Mouse (Mus musculus) stomach, embryonic 14.5 days (tissue): ENCODE data around the gene Sh3d21. TPM values are rescaled to one million over a fixed set of nuclear protein-coding genes. Genes with fewer than 3 reads are reported as not detected.

Experiments used
- ATAC-seq: fragments of 200-750 bp; cut with Nextera tagmentation; 2 replicates; pipeline ENCODE4 v1.8.0; 2017; ENCODE audit warnings: low read depth, moderate TSS enrichment; ENCODE audit not compliant: insufficient number of reproducible peaks, insufficient read depth, low FRiP score
- H3K27ac ChIP-seq: fragments of 300-500 bp; sonication (generic); 2 replicates; pipeline ENCODE4 v1.5.1; 2014; ENCODE audit warnings: mild to moderate bottlenecking, low read length, moderate library complexity, mixed read lengths
- H3K27me3 ChIP-seq: fragments of 300-500 bp; sonication (generic); 2 replicates; pipeline ENCODE4 v1.6.1; 2014; ENCODE audit warnings: low read length, control low read depth, mixed read lengths; ENCODE audit not compliant: control insufficient read depth, insufficient read depth
- H3K36me3 ChIP-seq: fragments of 300-500 bp; sonication (generic); 2 replicates; pipeline ENCODE4 v1.6.1; 2014; ENCODE audit warnings: mild to moderate bottlenecking, control low read depth, low read length, moderate library complexity, mixed read lengths; ENCODE audit not compliant: control insufficient read depth, insufficient read depth
- H3K4me1 ChIP-seq: fragments of 300-500 bp; sonication (generic); 2 replicates; pipeline ENCODE4 v1.6.1; 2014; ENCODE audit warnings: low read length, control low read depth, mixed read lengths; ENCODE audit not compliant: control insufficient read depth, insufficient read depth
- H3K4me2 ChIP-seq: fragments of 300-500 bp; sonication (generic); replicated peaks from 2 replicates; pipeline ENCODE4 v1.6.1; 2014; ENCODE audit warnings: low read depth, low read length, control low read depth
- H3K4me3 ChIP-seq: fragments of 300-500 bp; sonication (generic); 2 replicates; pipeline ENCODE4 v1.5.1; 2014; ENCODE audit warnings: low read depth, low read length, control low read depth
- H3K9ac ChIP-seq: fragments of 300-500 bp; sonication (generic); replicated peaks from 2 replicates; pipeline ENCODE4 v1.6.1; 2014; ENCODE audit warnings: low read depth, mild to moderate bottlenecking, control low read depth, low read length, moderate library complexity, mixed read lengths
- H3K9me3 ChIP-seq: fragments of 300-500 bp; sonication (generic); 2 replicates; pipeline ENCODE4 v1.6.1; 2016; ENCODE audit warnings: low read depth, low read length, control low read depth; ENCODE audit not compliant: control insufficient read depth
- WGBS: fragments of 180-500 bp; shearing (Covaris S2); extraction: QIAGEN DNeasy Blood & Tissue Kit; methylation state at CpG from one replicate; pipeline ENCODE4 v1.1.7; 2014; 5-methylcytosine and 5-hydroxymethylcytosine counted together
- polyA plus RNA-seq: library from polyadenylated mRNA; unstranded; fragments of >200 nt; fragmentation: Nextera tagmentation; extraction: Ambion mirVana; gene quantifications from 2 replicates; pipeline ENCODE4 v1.2.1, GENCODE M21; 2014

The Sh3d21 gene
- polyA plus RNA-seq, 1 experiment from 2014 or later = 7.4 TPM

DNA sequence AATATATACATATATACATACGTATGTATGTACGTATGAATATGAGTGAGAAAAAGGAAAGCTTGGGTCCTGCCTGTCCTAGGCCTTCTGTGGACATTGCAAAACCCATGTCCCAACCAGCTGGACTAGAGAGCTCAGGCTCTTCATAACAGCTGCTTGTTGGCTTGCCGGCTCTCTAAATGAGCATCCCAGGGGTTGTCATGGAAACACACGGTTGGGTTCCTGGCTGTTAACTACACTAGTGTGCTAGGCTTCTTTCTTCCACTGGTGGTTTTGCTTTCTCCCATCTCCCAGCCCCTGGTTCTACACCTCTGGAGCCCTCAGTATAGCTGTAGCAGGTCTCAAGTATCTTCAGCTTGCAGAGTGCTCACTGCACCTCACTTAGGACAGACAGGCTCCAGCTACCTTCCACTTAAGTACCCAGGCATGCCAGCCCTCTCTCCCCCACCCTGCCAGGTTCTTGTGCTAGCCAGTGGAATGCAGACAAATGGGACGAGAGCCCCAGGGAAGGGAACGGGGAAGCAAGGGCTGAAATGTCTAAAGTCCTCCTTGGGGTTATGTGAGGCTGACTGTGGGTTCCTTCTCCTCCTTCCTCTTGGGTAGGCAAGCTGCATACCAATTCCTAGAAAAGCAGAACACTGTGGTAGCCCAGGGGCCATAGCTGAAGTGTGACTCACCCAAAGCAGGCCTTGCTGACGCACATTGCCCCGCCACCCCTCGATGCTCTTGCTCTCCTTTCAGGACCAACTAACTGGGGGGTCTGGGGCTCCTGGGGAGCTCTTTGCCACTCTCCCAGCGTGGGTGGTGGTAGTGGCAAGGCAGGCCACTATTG is 31.8 kb downstream of the Sh3d21 start:
- 54% methylated on average over 10 of the region's 10 CpGs for WGBS
- H3K9ac ChIP-seq = no peak overlapping the region
- H3K9me3 ChIP-seq = no peaks in the 10 kb centered on the region
- no peak for ATAC-seq
- no peaks in the 10 kb centered on the region for H3K27me3 ChIP-seq
- no peak overlapping the region for H3K4me2 ChIP-seq
- H3K4me1 ChIP-seq = peaks cover 32% of the 10 kb centered on the region
- peak overlapping the region; percentile 87 for H3K27ac ChIP-seq
- H3K4me3 ChIP-seq = no peak overlapping the region
- H3K36me3 ChIP-seq = peaks cover 23% of the 10 kb centered on the region

- peak overlapping the region; percentile 87 for H3K27ac ChIP-seq
- peaks cover 30% of the 10 kb centered on the region for H3K36me3 ChIP-seq
- H3K4me1 ChIP-seq = peaks cover 32% of the 10 kb centered on the region
- no peak overlapping the region for H3K4me3 ChIP-seq
- H3K9me3 ChIP-seq = no peaks in the 10 kb centered on the region
- H3K9ac ChIP-seq = no peak overlapping the region
- H3K27me3 ChIP-seq = no peaks in the 10 kb centered on the region
- ATAC-seq = peak; percentile 47; the same call in 1 of the 2 replicates
- 26% methylated on average over 11 of the region's 11 CpGs for WGBS
- H3K4me2 ChIP-seq = 0 out of 2 replicates have a peak overlapping the region, but pooled peaks have one; percentile 8
These were observed 32.8 kb downstream of the Sh3d21 start for GRCm38 (mm10) chr4:126130502-126130901.

- 82% methylated on average over 10 of the region's 10 CpGs for WGBS
- no peak for ATAC-seq
- no peaks in the 10 kb centered on the region for H3K27me3 ChIP-seq
- H3K9ac ChIP-seq = no peak overlapping the region
- H3K27ac ChIP-seq = no peak overlapping the region
- H3K36me3 ChIP-seq = peaks cover 20% of the 10 kb centered on the region
- no peak overlapping the region for H3K4me3 ChIP-seq
- H3K4me1 ChIP-seq = no peaks in the 10 kb centered on the region
- no peaks in the 10 kb centered on the region for H3K9me3 ChIP-seq
- H3K4me2 ChIP-seq = no peak overlapping the region
These were observed 39.8 kb downstream of the Sh3d21 start for GRCm38 (mm10) chr4:126123309-126124040.

DNA sequence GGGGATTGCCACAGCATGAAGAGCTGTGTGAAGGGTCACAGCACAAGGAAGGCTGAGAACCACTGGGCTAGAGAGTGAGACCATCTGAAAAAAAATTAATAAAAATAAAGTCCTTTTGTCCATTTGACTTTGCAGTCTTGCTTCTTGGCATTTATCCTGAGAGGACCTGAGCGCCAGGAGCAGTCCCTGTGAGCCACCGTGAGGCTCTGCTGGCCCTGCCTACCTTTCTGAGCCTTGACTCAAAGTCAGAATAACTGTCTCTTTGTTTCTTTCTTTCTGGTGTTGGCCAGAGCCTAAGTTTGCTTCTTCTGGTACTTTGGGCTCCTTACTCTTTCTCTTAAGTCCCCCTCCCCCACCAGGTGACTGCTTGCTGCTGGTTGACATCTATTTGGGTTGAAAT is 42.8 kb downstream of the Sh3d21 start:
- Histone ChIP-seq H3K4me1 (peaks cover 6% of the 10 kb centered on the region; the same call in 1 of the 2 replicates), H3K36me3 (peaks cover 10% of the 10 kb centered on the region), H3K9me3 (no peaks in the 10 kb centered on the region), H3K4me2 (no peak overlapping the region), H3K27me3 (no peaks in the 10 kb centered on the region), H3K9ac (no peak overlapping the region), H3K27ac (no peak overlapping the region), H3K4me3 (no peak overlapping the region)
- no peak for ATAC-seq
- 97% methylated on average over 2 of the region's 2 CpGs for WGBS

DNA sequence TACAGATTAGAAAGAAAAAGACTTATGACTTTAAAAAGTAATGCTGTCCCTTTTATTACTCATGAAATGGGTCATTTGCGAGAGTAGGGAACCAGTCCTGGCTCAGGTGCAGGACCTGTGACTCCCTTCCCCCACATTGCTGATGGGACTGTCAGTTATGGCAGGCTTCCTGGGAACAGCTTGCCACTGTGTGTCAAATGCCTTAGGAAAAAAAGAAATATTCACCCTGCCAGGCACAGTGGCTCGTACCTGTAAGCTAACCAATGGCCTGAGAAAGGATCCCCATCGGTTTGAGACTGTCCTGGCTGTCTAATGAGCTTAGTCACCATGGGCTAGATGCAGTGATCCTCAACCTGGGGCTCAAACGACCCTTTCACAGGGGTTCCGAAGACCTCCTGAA is 43.2 kb downstream of the Sh3d21 start:
- H3K4me1 ChIP-seq = peaks cover 7% of the 10 kb centered on the region; the same call in 1 of the 2 replicates
- peaks cover 7% of the 10 kb centered on the region for H3K36me3 ChIP-seq
- no peaks in the 10 kb centered on the region for H3K9me3 ChIP-seq
- H3K9ac ChIP-seq = no peak overlapping the region
- WGBS = 89% methylated on average over 5 of the region's 5 CpGs
- H3K27ac ChIP-seq = no peak overlapping the region
- H3K4me2 ChIP-seq = no peak overlapping the region
- ATAC-seq = no peak
- no peaks in the 10 kb centered on the region for H3K27me3 ChIP-seq
- no peak overlapping the region for H3K4me3 ChIP-seq

DNA sequence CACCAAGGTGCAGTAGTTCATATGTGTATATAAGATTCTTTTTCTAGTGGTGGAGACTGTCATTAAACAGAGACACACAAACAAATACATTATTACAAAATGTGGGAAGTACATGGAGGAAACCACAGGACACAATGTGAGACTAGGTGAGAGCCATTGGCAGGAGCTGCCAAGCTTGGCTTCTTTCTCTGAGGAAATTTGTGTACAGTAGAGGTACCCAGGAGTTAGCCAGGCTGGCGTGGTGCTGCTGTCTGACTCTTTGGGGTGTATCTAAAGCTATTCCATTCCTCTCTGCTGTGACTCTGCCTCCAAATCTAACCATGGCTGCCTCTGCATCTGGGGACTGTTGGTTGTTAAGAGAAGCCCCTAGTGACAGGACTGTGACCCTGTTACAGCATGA is 44.2 kb downstream of the Sh3d21 start:
- Histone ChIP-seq H3K27me3 (no peaks in the 10 kb centered on the region), H3K27ac (no peak overlapping the region), H3K4me3 (no peak overlapping the region), H3K9ac (no peak overlapping the region), H3K4me2 (no peak overlapping the region), H3K4me1 (peaks cover 7% of the 10 kb centered on the region; the same call in 1 of the 2 replicates), H3K36me3 (no peaks in the 10 kb centered on the region; the same call in 1 of the 2 replicates), H3K9me3 (no peaks in the 10 kb centered on the region)
- no peak for ATAC-seq
- WGBS = 81% methylated on average over 1 of the region's 1 CpGs

GRCm38 (mm10) chr4:126118651-126119050 is 44.6 kb downstream of the Sh3d21 start:
- Histone ChIP-seq H3K36me3 (no peaks in the 10 kb centered on the region; the same call in 1 of the 2 replicates), H3K4me3 (no peak overlapping the region), H3K4me1 (peaks cover 10% of the 10 kb centered on the region; the same call in 1 of the 2 replicates), H3K9ac (no peak overlapping the region), H3K9me3 (no peaks in the 10 kb centered on the region), H3K27me3 (no peaks in the 10 kb centered on the region), H3K4me2 (no peak overlapping the region), H3K27ac (no peak overlapping the region)
- no peak for ATAC-seq
- WGBS = 85% methylated on average over 4 of the region's 4 CpGs

- Histone ChIP-seq H3K9me3 (no peaks in the 10 kb centered on the region), H3K4me3 (no peak overlapping the region), H3K36me3 (no peaks in the 10 kb centered on the region; the same call in 1 of the 2 replicates), H3K27ac (no peak overlapping the region), H3K4me2 (no peak overlapping the region), H3K9ac (no peak overlapping the region), H3K4me1 (peaks cover 10% of the 10 kb centered on the region; the same call in 1 of the 2 replicates), H3K27me3 (no peaks in the 10 kb centered on the region)
- WGBS = 77% methylated on average over 8 of the region's 8 CpGs
- ATAC-seq = no peak
These were observed 46.2 kb downstream of the Sh3d21 start for GRCm38 (mm10) chr4:126117116-126117515.
